Mouse (Mus musculus): ENCODE measurements around the gene Abr.

Abr gene

DNA sequence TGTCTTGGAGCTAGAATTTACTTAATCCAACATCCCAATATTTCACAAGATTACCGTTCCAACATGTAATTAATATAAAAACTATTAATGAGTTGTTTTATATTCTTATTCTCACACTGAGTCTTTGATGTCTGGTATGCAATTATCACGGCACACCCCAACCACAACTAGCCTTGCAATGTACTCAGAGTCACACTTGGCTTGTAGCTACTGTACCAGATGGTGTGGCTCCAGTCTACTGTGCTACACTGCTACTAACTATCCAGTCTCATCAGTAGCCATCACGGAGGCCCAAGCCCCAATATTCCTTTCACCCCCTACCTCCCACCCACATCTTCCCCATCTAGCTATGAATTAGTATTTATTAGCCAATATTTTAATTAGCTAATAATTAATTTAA lies 245.7 kb downstream of the Abr start:
- DNase-seq (ENCODE audit: low spot score in 2 of 2), result no peak

- DNase-seq (ENCODE audit: low spot score in 2 of 2), result no peak
Measured at GRCm38 (mm10) chr11:76374491-76375185, 247.5 kb downstream of the Abr start.

DNA sequence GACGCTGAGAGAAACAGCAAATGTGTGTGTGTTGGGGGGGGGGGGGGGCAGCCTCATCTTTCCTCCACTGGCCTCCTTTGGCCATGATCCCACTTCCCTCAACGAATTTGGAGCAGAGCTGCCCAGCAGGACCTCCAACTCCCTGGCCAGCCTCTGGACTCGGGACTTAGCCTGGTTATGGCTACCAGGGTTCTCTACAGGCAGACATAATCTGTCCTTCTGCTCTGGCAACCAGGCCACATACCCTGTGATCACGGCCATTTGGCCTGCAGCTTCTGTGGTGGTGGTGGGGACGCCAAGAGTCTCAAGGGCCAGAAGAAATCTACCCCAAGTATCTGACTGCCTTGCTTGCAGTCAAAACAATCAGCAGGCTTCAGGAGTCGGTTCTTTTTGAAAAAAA lies 249.6 kb downstream of the Abr start:
- no peak for DNase-seq (ENCODE audit: low spot score in 2 of 2)

DNA sequence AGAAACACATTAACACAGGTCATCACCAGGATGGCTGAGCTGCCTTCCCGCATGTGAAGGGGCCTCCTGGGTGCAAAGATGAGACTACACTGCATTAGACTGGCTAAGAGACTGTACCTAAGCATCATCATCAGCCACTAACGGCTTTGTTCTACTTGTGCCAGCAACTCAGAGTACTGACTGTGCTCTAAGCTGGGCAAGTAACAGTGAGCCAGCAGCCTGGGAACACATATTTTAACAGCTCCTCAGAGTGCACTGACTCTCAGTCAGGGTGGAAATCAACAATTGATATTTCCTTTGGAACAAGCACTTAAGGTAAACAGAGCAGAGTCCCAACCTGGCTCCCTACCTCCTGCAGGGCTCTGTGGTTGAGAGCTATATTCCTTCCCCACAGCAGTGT lies 250.0 kb downstream of the Abr start:
- DNase-seq (ENCODE audit: low spot score in 2 of 2), result no peak

GRCm38 (mm10) chr11:76370491-76370890 lies 251.6 kb downstream of the Abr start:
- DNase-seq (ENCODE audit: low spot score in 2 of 2), result no peak

Data from frontal cortex, postnatal 14 days (tissue).